Mouse (Mus musculus): ENCODE results near the gene Dppa1.
A peak's percentile ranks its signal among the peaks of the same experiment; 100 is the strongest.

DNA sequence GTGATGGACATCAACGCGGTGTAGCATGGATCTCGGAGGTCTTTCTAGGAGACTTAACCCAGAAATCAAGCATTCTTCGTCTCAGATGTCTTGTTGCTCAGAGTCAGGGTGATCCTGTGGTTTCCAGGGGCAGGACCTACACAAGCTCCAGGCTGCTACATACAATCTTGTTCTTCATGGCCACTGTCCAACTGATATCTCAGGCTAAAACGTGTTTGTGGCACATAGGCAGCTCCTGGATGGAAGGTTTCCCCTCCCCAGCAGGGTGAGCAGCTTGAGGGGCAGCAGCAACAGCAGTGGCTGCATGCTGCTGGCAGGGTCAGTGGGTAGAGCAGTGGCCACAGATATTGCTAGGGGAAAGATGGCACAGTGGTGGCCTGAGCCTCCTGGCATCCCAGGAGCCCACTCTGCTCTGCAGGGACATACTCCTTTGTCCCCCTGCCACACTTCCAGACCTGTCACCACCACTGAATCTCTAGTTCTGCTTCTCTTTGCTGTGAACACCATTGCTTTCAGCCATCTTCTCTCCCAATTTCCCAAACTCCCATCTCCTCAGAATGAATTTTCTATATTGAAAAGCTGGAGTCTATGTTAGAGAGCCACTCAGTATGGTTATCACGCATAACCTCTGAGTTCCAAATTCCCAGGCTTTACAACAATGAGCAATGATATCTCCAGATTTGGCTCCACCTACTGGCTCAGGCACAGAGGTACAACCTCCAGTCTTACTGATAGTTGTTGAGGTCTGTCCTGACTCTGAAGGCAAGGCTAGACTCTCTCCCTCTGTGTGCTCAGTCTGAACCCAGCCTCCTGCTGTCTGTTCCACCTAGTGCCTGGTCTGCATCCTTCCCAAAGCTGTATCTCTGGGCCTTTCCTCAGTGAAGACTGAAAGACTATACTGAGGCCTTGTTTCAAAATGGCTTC, 36.8 kb upstream of the Dppa1 start:
- TF ChIP-seq EP300 (IDR thresholded peaks at IDR 0.05; ENCODE audit: low read depth) (no peak), CTCF (IDR thresholded peaks at IDR 0.05; ENCODE audit: low read depth) (peak; percentile 61)
